Mouse (Mus musculus): ENCODE measurements around the gene Prkce. TPM values are rescaled to one million over a fixed set of nuclear protein-coding genes. Genes with fewer than 3 reads are reported as not detected.

The Prkce gene
- polyA plus RNA-seq, 1 experiment: 3.3 TPM

GRCm38 (mm10) chr17:86166051-86166566 lies 1.5 kb upstream of the Prkce start:
- WGBS: 4% methylated on average over 19 of the region's 19 CpGs
- H3K27me3 ChIP-seq (ENCODE audit: control insufficient read depth, insufficient read depth, low read length): no peaks in the 10 kb centered on the region
- peak overlapping the region; percentile 99 for H3K27ac ChIP-seq (ENCODE audit: insufficient read depth, low read depth, low read length)
- TF ChIP-seq CTCF (IDR thresholded peaks at IDR 0.05; ENCODE audit: extremely low read depth, insufficient read length, insufficient replicate concordance, low read depth, low read length) (no peak), POLR2A (IDR thresholded peaks at IDR 0.05; ENCODE audit: low read depth, low read length) (no peak)
- H3K4me3 ChIP-seq (ENCODE audit: low read depth, low read length): peak overlapping the region; percentile 78
- peaks cover 35% of the 10 kb centered on the region for H3K4me1 ChIP-seq (ENCODE audit: control insufficient read depth, insufficient read depth, insufficient read length, low read length)
- H3K36me3 ChIP-seq (ENCODE audit: control insufficient read depth, insufficient read depth, low read length): no peaks in the 10 kb centered on the region

GRCm38 (mm10) chr17:86166567-86167319 lies 842 bp upstream of the Prkce start:
- WGBS: under 1% methylated on average over 46 of the region's 46 CpGs
- peaks cover 38% of the 10 kb centered on the region for H3K4me1 ChIP-seq (ENCODE audit: control insufficient read depth, insufficient read depth, insufficient read length, low read length)
- H3K4me3 ChIP-seq (ENCODE audit: low read depth, low read length): peak overlapping the region; percentile 78
- no peaks in the 10 kb centered on the region for H3K27me3 ChIP-seq (ENCODE audit: control insufficient read depth, insufficient read depth, low read length)
- TF ChIP-seq POLR2A (IDR thresholded peaks at IDR 0.05; ENCODE audit: low read depth, low read length) (peak; percentile 66), CTCF (IDR thresholded peaks at IDR 0.05; ENCODE audit: extremely low read depth, insufficient read length, insufficient replicate concordance, low read depth, low read length) (no peak)
- no peaks in the 10 kb centered on the region for H3K36me3 ChIP-seq (ENCODE audit: control insufficient read depth, insufficient read depth, low read length)
- H3K27ac ChIP-seq (ENCODE audit: insufficient read depth, low read depth, low read length): peak overlapping the region; percentile 99

DNA sequence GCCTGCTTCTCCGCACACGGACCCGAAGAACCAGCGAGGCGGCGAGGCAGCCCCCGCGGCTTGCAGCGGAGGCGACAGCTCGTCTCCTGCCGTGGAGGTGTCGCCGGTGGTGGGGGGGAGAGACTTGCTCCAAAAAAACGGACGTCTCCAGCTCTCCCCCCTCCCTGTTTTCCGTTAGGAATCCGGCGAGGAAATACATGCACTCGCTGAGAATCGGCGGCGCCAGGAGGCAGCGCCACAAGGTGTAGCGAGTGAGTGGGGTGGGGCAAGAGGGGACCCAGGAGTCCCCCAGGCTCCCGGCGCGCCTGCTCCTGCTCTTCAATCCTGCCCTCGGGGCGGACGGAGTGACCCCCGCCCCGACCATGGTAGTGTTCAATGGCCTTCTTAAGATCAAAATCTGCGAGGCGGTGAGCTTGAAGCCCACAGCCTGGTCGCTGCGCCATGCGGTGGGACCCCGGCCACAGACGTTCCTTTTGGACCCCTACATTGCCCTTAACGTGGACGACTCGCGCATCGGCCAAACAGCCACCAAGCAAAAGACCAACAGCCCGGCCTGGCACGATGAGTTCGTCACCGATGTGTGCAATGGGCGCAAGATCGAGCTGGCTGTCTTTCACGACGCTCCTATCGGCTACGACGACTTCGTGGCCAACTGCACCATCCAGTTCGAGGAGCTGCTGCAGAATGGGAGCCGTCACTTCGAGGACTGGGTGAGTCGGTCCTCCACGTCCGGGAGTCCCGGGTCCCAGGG lies 821 bp downstream of the Prkce start:
- Histone ChIP-seq H3K27me3 (ENCODE audit: control insufficient read depth, insufficient read depth, low read length) (no peaks in the 10 kb centered on the region), H3K36me3 (ENCODE audit: control insufficient read depth, insufficient read depth, low read length) (peaks cover 4% of the 10 kb centered on the region), H3K4me3 (ENCODE audit: low read depth, low read length) (peak overlapping the region; percentile 78), H3K27ac (ENCODE audit: insufficient read depth, low read depth, low read length) (no peak overlapping the region), H3K4me1 (ENCODE audit: control insufficient read depth, insufficient read depth, insufficient read length, low read length) (peaks cover 32% of the 10 kb centered on the region)
- 1% methylated on average over 63 of the region's 64 CpGs for WGBS
- TF ChIP-seq CTCF (IDR thresholded peaks at IDR 0.05; ENCODE audit: extremely low read depth, insufficient read length, insufficient replicate concordance, low read depth, low read length) (no peak), POLR2A (IDR thresholded peaks at IDR 0.05; ENCODE audit: low read depth, low read length) (no peak)

DNA sequence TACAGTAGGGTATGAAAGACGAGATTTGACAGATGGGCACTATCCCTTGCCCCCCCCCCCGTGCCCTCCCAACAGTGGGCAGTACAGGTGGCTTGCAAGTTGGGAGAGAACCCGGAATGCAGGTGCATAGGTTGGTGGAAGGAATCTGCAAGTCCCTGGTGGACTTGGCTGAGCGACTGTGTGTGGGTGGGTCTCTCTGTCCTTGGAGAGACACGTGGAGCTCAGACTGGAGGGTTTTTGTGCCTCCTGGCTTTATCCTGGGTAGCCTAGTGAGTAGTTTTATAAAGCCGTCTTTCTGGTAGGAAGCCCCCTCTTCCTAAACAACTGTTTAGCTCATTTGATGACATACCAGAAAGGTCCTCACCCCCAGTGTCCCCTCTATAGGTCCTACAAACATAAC lies 1.5 kb downstream of the Prkce start:
- 24% methylated on average over 6 of the region's 6 CpGs for WGBS
- TF ChIP-seq POLR2A (IDR thresholded peaks at IDR 0.05; ENCODE audit: low read depth, low read length) (no peak), CTCF (IDR thresholded peaks at IDR 0.05; ENCODE audit: extremely low read depth, insufficient read length, insufficient replicate concordance, low read depth, low read length) (no peak)
- Histone ChIP-seq H3K27ac (ENCODE audit: insufficient read depth, low read depth, low read length) (no peak overlapping the region), H3K27me3 (ENCODE audit: control insufficient read depth, insufficient read depth, low read length) (no peaks in the 10 kb centered on the region), H3K4me1 (ENCODE audit: control insufficient read depth, insufficient read depth, insufficient read length, low read length) (peaks cover 27% of the 10 kb centered on the region), H3K4me3 (ENCODE audit: low read depth, low read length) (peak overlapping the region; percentile 78), H3K36me3 (ENCODE audit: control insufficient read depth, insufficient read depth, low read length) (peaks cover 5% of the 10 kb centered on the region)

DNA sequence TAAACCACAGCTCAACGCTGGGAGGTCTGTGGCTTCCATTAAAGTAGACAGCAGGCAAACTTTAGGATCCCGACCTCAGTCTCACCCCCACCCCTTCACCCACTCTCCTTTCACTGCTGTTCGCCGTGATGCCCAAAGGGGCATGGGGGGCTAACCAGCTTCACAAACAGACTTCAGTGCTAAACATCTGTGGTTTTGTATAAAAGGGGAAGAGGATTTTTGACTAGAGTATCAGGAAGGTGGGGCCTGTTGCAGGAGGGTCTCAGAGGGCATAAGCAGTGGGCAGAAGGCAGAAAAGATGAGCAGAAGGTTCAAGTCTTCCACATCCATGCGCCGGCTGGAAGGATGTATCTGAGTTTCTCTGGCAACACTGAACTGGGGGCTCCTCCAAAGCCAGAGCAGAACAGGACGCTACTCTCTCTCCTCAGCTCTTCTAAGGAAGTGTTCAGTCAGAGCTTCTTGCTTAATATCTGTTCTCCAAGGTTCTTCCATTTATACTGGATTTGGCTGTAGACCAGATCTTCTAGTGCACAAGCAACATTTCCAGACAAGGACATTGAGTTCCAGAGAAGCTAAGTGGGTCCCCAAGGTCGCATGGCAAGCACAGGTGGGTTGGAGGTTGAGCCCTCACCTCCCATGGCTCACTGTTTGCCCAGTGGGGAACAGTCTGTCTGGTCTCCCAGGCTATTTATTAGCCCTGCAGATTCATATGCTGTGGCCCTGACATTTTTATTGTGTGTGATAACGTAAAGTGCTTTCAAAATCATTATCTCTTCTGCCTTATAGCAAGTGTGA lies 2.8 kb downstream of the Prkce start:
- Histone ChIP-seq H3K27me3 (ENCODE audit: control insufficient read depth, insufficient read depth, low read length) (no peaks in the 10 kb centered on the region), H3K27ac (ENCODE audit: insufficient read depth, low read depth, low read length) (no peak overlapping the region), H3K4me1 (ENCODE audit: control insufficient read depth, insufficient read depth, insufficient read length, low read length) (peaks cover 23% of the 10 kb centered on the region), H3K4me3 (ENCODE audit: low read depth, low read length) (no peak overlapping the region), H3K36me3 (ENCODE audit: control insufficient read depth, insufficient read depth, low read length) (peaks cover 5% of the 10 kb centered on the region)
- WGBS: 69% methylated on average over 9 of the region's 9 CpGs
- TF ChIP-seq POLR2A (IDR thresholded peaks at IDR 0.05; ENCODE audit: low read depth, low read length) (no peak), CTCF (IDR thresholded peaks at IDR 0.05; ENCODE audit: extremely low read depth, insufficient read length, insufficient replicate concordance, low read depth, low read length) (no peak)

DNA sequence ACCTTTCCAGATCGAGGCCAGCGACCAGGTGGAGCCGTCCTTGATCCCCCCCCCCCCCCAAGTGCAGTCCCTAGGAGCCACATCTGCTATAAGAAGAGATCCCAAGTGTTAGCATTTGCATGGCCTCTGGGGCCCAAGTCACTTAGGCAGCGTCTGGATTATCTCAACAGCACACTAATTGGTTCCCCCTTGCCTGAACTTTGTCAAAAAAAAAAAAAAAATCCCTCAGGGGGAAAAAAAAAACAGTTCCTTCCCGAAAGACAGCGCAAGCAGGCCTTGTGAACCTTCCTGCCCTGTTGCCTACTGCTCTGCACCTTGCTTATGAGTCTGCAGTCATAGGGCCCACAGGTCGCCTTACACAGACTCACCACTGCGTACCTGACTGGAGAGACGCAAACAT lies 7.9 kb downstream of the Prkce start:
- H3K27me3 ChIP-seq (ENCODE audit: control insufficient read depth, insufficient read depth, low read length): no peaks in the 10 kb centered on the region
- TF ChIP-seq POLR2A (IDR thresholded peaks at IDR 0.05; ENCODE audit: low read depth, low read length): no peak
- no peak for TF ChIP-seq CTCF (IDR thresholded peaks at IDR 0.05; ENCODE audit: extremely low read depth, insufficient read length, insufficient replicate concordance, low read depth, low read length)
- peaks cover 5% of the 10 kb centered on the region for H3K36me3 ChIP-seq (ENCODE audit: control insufficient read depth, insufficient read depth, low read length)
- H3K4me3 ChIP-seq (ENCODE audit: low read depth, low read length): no peak overlapping the region
- H3K27ac ChIP-seq (ENCODE audit: insufficient read depth, low read depth, low read length): no peak overlapping the region
- peaks cover 8% of the 10 kb centered on the region for H3K4me1 ChIP-seq (ENCODE audit: control insufficient read depth, insufficient read depth, insufficient read length, low read length)
- 80% methylated on average over 9 of the region's 9 CpGs for WGBS

Measured in small intestine, adult 2 months (tissue).